Mouse (Mus musculus) left cerebral cortex, postnatal 10 days (tissue): ENCODE measurements around the gene Phxr2. TPM values are rescaled to one million over a fixed set of nuclear protein-coding genes. Genes with fewer than 3 reads are reported as not detected.
"Not testable (repeated sequence)": the region's sequence is repeated elsewhere in the genome, so short reads cannot be mapped to it uniquely, and the experiment has no call there.

Source experiments
- DNase-seq, 2 experiments: peaks; one replicate each; pipeline ENCODE4 v3.0.0; 2021 to 2022; ENCODE audit warnings: low spot score in 2 of 2, mixed read lengths in 1 of 2; ENCODE audit errors: extremely low spot score in 1 of 2
- intact Hi-C: fragments of 180-260 bp; cut with DNase I; formaldehyde crosslinking; loops from one replicate; pipeline ENCODE4 v1.15.1; 2025
- total RNA-seq, 2 experiments: library from RNA; stranded (reverse); gene quantifications; 2 replicates each; pipeline ENCODE4 v1.2.3; 2021

Gene Phxr2
- not detected for total RNA-seq

GRCm38 (mm10) chr10:99126225-99126624 is at the start of gene Phxr2:
Gene Phxr2 (minus strand): TSS chr10:99126325.
- intact Hi-C loops, result no loop called here
- no peak for DNase-seq

GRCm38 (mm10) chr10:99172906-99173507 is 46.9 kb upstream of the Phxr2 start:
- intact Hi-C loops, result no loop called here
- no peak for DNase-seq

GRCm38 (mm10) chr10:99171961-99172497 is 45.9 kb upstream of the Phxr2 start:
- peak in 1 of 2 experiments; percentile 79 for DNase-seq

GRCm38 (mm10) chr10:99169765-99170129 is 43.6 kb upstream of the Phxr2 start:
- intact Hi-C loops, result loop anchor here (2.0 to 10.0 kb wide), 3 partner anchors 91 to 445 kb away; no protein-coding TSS in a partner anchor
- no peak for DNase-seq

More at GRCm38 (mm10) chr10:99171961-99172497, 45.9 kb upstream of the Phxr2 start:
- intact Hi-C loops, result no loop called here

GRCm38 (mm10) chr10:99168840-99169764 is 43.0 kb upstream of the Phxr2 start:
- intact Hi-C loops, result loop anchor here (2.0 to 10.0 kb wide), 3 partner anchors 92 to 446 kb away; no protein-coding TSS in a partner anchor
- peak in 1 of 2 experiments; percentile 48 for DNase-seq

GRCm38 (mm10) chr10:99168404-99168803 is 42.3 kb upstream of the Phxr2 start:
- peak in 1 of 2 experiments; percentile 66 for DNase-seq
- intact Hi-C loops, result loop anchor here (2.0 to 10.0 kb wide), 3 partner anchors 92 to 446 kb away; no protein-coding TSS in a partner anchor

- no peak for DNase-seq
- intact Hi-C loops, result loop anchor here (1.0 to 10.0 kb wide), 2 partner anchors 298 to 411 kb away; no protein-coding TSS in a partner anchor
These were observed 40.3 kb upstream of the Phxr2 start for GRCm38 (mm10) chr10:99166392-99166791.

- intact Hi-C loops, result loop anchor here (1.0 to 10.0 kb wide), 2 partner anchors 299 to 411 kb away; no protein-coding TSS in a partner anchor
- DNase-seq, result no peak
These were observed 39.7 kb upstream of the Phxr2 start for GRCm38 (mm10) chr10:99165751-99166282.

- intact Hi-C loops, result loop anchor here (10.0 kb wide), 1 partner anchor 300 kb away; no protein-coding TSS in a partner anchor
- DNase-seq, result peak in 1 of 2 experiments; percentile 44
These were observed 38.8 kb upstream of the Phxr2 start for GRCm38 (mm10) chr10:99164871-99165477.

GRCm38 (mm10) chr10:99163002-99163401 is 36.9 kb upstream of the Phxr2 start:
- intact Hi-C loops, result loop anchor here (10.0 kb wide), 1 partner anchor 302 kb away; no protein-coding TSS in a partner anchor

GRCm38 (mm10) chr10:99161987-99162582 is 36.0 kb upstream of the Phxr2 start:
- DNase-seq, result no peak
- intact Hi-C loops, result loop anchor here (10.0 kb wide), 1 partner anchor 303 kb away; no protein-coding TSS in a partner anchor

More at GRCm38 (mm10) chr10:99163002-99163401, 36.9 kb upstream of the Phxr2 start:
- DNase-seq, result no peak

- DNase-seq, intact Hi-C loops: not testable (repeated sequence)
These were observed 31.6 kb upstream of the Phxr2 start for GRCm38 (mm10) chr10:99157697-99158096.

- no peak for DNase-seq
- intact Hi-C loops, result no loop called here
These were observed 30.7 kb upstream of the Phxr2 start for GRCm38 (mm10) chr10:99156808-99157207.

GRCm38 (mm10) chr10:99154635-99155034 is 28.5 kb upstream of the Phxr2 start:
- no peak for DNase-seq
- intact Hi-C loops, result no loop called here

- DNase-seq, result no peak
- intact Hi-C loops, result no loop called here
These were observed 25.9 kb upstream of the Phxr2 start for GRCm38 (mm10) chr10:99152063-99152462.

- intact Hi-C loops, result no loop called here
These were observed 25.5 kb upstream of the Phxr2 start for GRCm38 (mm10) chr10:99151580-99151979.

GRCm38 (mm10) chr10:99150016-99150415 is 23.9 kb upstream of the Phxr2 start:
- no peak for DNase-seq
- intact Hi-C loops, result no loop called here

More at GRCm38 (mm10) chr10:99151580-99151979, 25.5 kb upstream of the Phxr2 start:
- DNase-seq, result no peak

- intact Hi-C loops, result loop anchor here (5.0 kb wide), 1 partner anchor 39 kb away; the partner anchor contains the start of genes Galnt4 and Poc1b
- no peak for DNase-seq
These were observed 20.5 kb upstream of the Phxr2 start for GRCm38 (mm10) chr10:99146596-99146995.
